Mouse (Mus musculus): ENCODE measurements around the gene Fkbp8. TPM values are rescaled to one million over a fixed set of nuclear protein-coding genes. Genes with fewer than 3 reads are reported as not detected.

Fkbp8 gene
- total and polyA plus RNA-seq, 2 experiments from 2014 or later: 200 to 440 TPM

DNA sequence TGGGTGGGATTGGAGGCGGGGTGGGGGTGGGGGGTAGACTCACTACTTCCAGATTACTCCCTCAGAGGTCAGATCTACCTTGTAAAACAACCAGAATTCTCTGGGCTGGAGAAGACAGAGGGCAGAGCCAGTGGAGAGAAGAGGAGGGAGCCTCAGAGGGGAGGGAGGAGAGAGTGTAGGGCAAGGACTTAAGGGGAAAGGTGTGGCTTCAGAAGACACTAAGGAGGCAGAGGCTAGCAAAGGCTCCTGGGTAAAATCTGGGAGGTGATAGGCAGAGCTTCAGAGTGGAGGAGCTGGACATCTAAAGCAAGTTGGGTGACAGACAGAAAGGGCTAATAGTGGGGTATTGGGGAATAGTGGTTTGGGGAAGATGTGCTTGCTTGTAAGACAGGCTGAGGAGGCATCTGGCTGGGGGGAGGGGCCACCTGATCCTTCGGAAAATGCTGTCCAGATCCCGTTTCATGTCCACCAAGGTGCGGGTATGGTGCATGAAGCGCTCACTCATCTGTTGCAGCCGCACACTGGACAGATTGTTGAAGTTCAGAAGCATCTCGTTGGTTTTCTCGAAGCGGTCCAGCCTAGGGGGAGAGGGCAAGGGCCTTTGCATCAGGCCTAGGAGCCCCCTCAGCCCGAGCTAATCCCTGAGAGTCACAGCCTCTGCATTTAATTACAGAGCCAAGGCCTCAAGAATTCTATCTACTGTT lies 9.4 kb upstream of the Fkbp8 start:
- peaks cover 43% of the 10 kb centered on the region for H3K36me3 ChIP-seq (replicated peaks; ENCODE audit: control insufficient read depth, insufficient read depth, low read length)
- no peak for ATAC-seq (ENCODE audit: insufficient read depth, low read depth)

DNA sequence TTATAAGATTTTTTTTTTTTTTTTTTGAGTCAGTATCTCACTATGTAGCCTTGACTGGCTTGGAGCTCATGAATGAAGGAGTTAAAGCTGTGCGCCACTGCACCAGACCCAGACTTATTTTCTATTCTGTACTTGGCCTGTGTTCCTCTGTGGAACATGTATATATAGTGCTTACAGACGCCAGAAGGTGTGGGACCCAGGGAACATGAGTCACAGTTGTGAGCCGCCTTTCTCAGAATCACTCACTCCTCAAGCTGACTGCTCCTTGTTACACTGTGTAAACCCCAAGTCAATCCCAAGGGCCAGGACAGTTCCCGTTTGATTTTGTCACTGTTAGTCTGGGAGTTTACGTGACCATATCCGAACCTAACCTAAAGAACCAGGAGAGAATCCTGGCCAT lies 8.5 kb upstream of the Fkbp8 start:
- no peak overlapping the region for H3K27ac ChIP-seq (ENCODE audit: low read depth)
- peaks cover 12% of the 10 kb centered on the region; the same call in 1 of the 2 replicates for H3K4me1 ChIP-seq (ENCODE audit: control insufficient read depth, insufficient read depth)
- WGBS: 89% methylated on average over 6 of the region's 6 CpGs
- peaks cover 38% of the 10 kb centered on the region for H3K36me3 ChIP-seq (replicated peaks; ENCODE audit: control insufficient read depth, insufficient read depth, low read length)
- no peaks in the 10 kb centered on the region for H3K27me3 ChIP-seq (ENCODE audit: control insufficient read depth, insufficient read depth, low read length)
- H3K9ac ChIP-seq (replicated peaks; ENCODE audit: low read depth, low read length): no peak overlapping the region
- ATAC-seq (ENCODE audit: insufficient read depth, low read depth) (no peak), DNase-seq (ENCODE audit: low spot score) (no peak)
- TF ChIP-seq EP300 (IDR thresholded peaks at IDR 0.05; ENCODE audit: low read depth): no peak
- no peak for TF ChIP-seq CTCF (IDR thresholded peaks at IDR 0.05; ENCODE audit: low read depth)
- H3K4me3 ChIP-seq (ENCODE audit: low read depth, low read length): no peak overlapping the region
- H3K9me3 ChIP-seq (replicated peaks; ENCODE audit: control insufficient read depth, low read length): no peaks in the 10 kb centered on the region
- no peak overlapping the region for H3K4me2 ChIP-seq (ENCODE audit: low read depth, low read length)

More for the DNA sequence above, 9.4 kb upstream of the Fkbp8 start:
- 75% methylated on average over 10 of the region's 10 CpGs for WGBS
- Histone ChIP-seq H3K4me1 (ENCODE audit: control insufficient read depth, insufficient read depth) (0 out of 2 replicates have a peak, but pooled peaks cover 7% of the 10 kb centered on the region), H3K9me3 (replicated peaks; ENCODE audit: control insufficient read depth, low read length) (no peaks in the 10 kb centered on the region), H3K27me3 (ENCODE audit: control insufficient read depth, insufficient read depth, low read length) (no peaks in the 10 kb centered on the region), H3K4me3 (ENCODE audit: low read depth, low read length) (no peak overlapping the region), H3K9ac (replicated peaks; ENCODE audit: low read depth, low read length) (no peak overlapping the region), H3K27ac (ENCODE audit: low read depth) (no peak overlapping the region), H3K4me2 (ENCODE audit: low read depth, low read length) (no peak overlapping the region)
- no peak for DNase-seq (ENCODE audit: low spot score)
- TF ChIP-seq EP300 (IDR thresholded peaks at IDR 0.05; ENCODE audit: low read depth) (no peak), CTCF (IDR thresholded peaks at IDR 0.05; ENCODE audit: low read depth) (no peak)

DNA sequence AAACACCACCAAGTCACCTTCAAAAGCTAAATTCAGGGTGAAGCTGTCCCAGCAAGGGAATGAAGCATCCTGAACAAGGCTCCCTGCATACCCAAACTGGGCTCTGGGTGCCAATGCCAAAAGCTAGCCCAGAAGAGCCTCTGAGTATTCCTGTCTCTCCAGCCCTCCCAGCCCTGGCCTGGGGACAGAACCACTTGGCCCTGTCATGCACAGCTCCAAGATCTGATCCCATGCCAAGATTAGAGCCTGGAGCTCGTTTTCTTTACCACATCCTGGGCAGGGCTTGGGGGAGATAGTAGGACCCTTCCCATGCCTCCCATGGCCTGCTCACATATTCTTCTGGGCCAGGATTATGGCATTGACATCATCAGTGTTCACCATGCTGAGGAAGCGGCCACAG lies 7.9 kb upstream of the Fkbp8 start:
- Histone ChIP-seq H3K4me3 (ENCODE audit: low read depth, low read length) (no peak overlapping the region), H3K4me1 (ENCODE audit: control insufficient read depth, insufficient read depth) (peaks cover 12% of the 10 kb centered on the region; the same call in 1 of the 2 replicates), H3K4me2 (ENCODE audit: low read depth, low read length) (no peak overlapping the region), H3K36me3 (replicated peaks; ENCODE audit: control insufficient read depth, insufficient read depth, low read length) (peaks cover 33% of the 10 kb centered on the region), H3K9ac (replicated peaks; ENCODE audit: low read depth, low read length) (no peak overlapping the region), H3K9me3 (replicated peaks; ENCODE audit: control insufficient read depth, low read length) (no peaks in the 10 kb centered on the region), H3K27me3 (ENCODE audit: control insufficient read depth, insufficient read depth, low read length) (no peaks in the 10 kb centered on the region), H3K27ac (ENCODE audit: low read depth) (no peak overlapping the region)
- no peak for DNase-seq (ENCODE audit: low spot score)
- 48% methylated on average over 2 of the region's 2 CpGs for WGBS
- no peak for ATAC-seq (ENCODE audit: insufficient read depth, low read depth)
- TF ChIP-seq EP300 (IDR thresholded peaks at IDR 0.05; ENCODE audit: low read depth) (no peak), CTCF (IDR thresholded peaks at IDR 0.05; ENCODE audit: low read depth) (no peak)

DNA sequence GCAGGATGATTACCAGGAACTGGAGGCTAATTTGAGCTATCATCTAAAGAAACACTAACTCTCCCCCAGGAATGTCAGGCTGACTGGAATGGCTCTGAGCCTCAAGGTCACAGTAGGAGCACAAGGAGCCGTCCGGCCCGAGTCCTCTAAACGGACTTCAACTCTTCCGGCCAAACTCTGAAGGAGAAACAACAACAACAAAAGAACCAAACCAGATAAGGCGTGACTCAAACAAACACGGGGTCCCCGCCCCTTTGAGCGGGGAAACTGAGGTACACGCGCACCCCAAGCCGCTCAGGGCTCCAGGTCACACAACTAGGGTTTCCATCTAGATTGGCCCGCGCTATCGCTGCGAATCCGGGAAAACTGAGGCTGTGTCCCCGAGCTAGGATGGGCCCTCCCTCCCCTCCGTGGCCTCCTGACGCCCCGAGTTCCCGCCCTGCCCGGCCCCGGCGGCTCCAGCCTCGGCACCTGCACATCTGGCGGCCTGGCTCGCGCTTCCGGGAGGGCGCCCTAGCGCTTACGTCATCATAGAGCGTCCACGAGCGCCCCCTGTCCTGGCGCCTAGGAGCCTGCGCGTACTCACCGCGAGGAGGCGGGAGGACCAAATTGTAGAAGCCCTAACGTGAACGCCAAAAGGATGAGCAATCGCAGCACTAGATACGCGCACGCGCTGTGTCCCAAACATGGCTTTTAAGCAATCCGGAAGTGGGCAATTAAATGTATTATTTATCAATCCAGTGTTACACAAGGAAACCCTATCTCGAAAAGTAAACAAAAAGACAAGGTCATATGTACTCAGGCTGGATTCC lies 4.7 kb upstream of the Fkbp8 start:
- Histone ChIP-seq H3K27me3 (ENCODE audit: control insufficient read depth, insufficient read depth, low read length) (no peaks in the 10 kb centered on the region), H3K4me1 (ENCODE audit: control insufficient read depth, insufficient read depth) (peaks cover 17% of the 10 kb centered on the region; the same call in 1 of the 2 replicates), H3K36me3 (replicated peaks; ENCODE audit: control insufficient read depth, insufficient read depth, low read length) (peaks cover 20% of the 10 kb centered on the region), H3K9me3 (replicated peaks; ENCODE audit: control insufficient read depth, low read length) (no peaks in the 10 kb centered on the region), H3K27ac (ENCODE audit: low read depth) (peak overlapping the region; percentile 96), H3K9ac (replicated peaks; ENCODE audit: low read depth, low read length) (peak overlapping the region; percentile 78), H3K4me2 (ENCODE audit: low read depth, low read length) (peak overlapping the region; percentile 93), H3K4me3 (ENCODE audit: low read depth, low read length) (peak overlapping the region; percentile 94)
- WGBS: under 1% methylated on average over 51 of the region's 51 CpGs
- DNase-seq (ENCODE audit: low spot score) (peak; percentile 96), ATAC-seq (ENCODE audit: insufficient read depth, low read depth) (peak; percentile 86)
- peak; percentile 56 for TF ChIP-seq EP300 (IDR thresholded peaks at IDR 0.05; ENCODE audit: low read depth)
- peak; percentile 77 for TF ChIP-seq CTCF (IDR thresholded peaks at IDR 0.05; ENCODE audit: low read depth)

DNA sequence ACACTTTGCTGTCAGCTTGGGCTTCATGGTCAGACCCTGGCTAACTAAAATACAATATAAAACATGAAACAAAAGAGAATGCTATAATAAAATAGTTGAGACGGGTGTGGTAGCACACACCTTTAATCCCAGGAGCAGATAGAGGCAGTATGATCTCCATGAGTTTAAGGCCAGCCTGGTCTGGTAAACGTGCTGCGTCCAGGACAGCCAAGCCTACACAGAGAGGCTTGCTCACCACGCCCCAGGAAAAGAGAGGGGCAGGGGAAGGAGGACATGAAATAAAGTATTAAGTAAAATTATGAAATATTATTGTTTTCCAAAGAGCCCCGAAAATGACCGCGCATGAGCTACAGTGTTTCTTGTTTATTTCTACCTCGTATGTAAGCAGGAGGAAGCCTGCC lies 413 bp upstream of the Fkbp8 start:
- peaks cover 17% of the 10 kb centered on the region for H3K4me1 ChIP-seq (ENCODE audit: control insufficient read depth, insufficient read depth)
- H3K9me3 ChIP-seq (replicated peaks; ENCODE audit: control insufficient read depth, low read length): no peaks in the 10 kb centered on the region
- H3K27me3 ChIP-seq (ENCODE audit: control insufficient read depth, insufficient read depth, low read length): no peaks in the 10 kb centered on the region
- 2% methylated on average over 8 of the region's 8 CpGs for WGBS
- peak overlapping the region; percentile 96 for H3K4me3 ChIP-seq (ENCODE audit: low read depth, low read length)
- no peak for DNase-seq (ENCODE audit: low spot score)
- TF ChIP-seq CTCF (IDR thresholded peaks at IDR 0.05; ENCODE audit: low read depth): no peak
- no peak for TF ChIP-seq EP300 (IDR thresholded peaks at IDR 0.05; ENCODE audit: low read depth)
- peak overlapping the region; percentile 86 for H3K27ac ChIP-seq (ENCODE audit: low read depth)
- ATAC-seq (ENCODE audit: insufficient read depth, low read depth): no peak
- H3K9ac ChIP-seq (replicated peaks; ENCODE audit: low read depth, low read length): peak overlapping the region; percentile 95
- H3K4me2 ChIP-seq (ENCODE audit: low read depth, low read length): peak overlapping the region; percentile 78
- peaks cover 26% of the 10 kb centered on the region for H3K36me3 ChIP-seq (replicated peaks; ENCODE audit: control insufficient read depth, insufficient read depth, low read length)
